Mouse (Mus musculus) limb, embryonic 13.5 days (tissue): ENCODE measurements around the gene Ranbp3l. TPM values are rescaled to one million over a fixed set of nuclear protein-coding genes. Genes with fewer than 3 reads are reported as not detected.

Source experiments
- ATAC-seq: fragments of 200-750 bp; cut with Nextera tagmentation; 2 replicates; pipeline ENCODE4 v1.8.0; 2017; ENCODE audit warnings: low read depth, moderate number of reproducible peaks, moderate TSS enrichment; ENCODE audit not compliant: low FRiP score
- H3K27ac ChIP-seq: fragments of 300-500 bp; sonication (generic); 2 replicates; pipeline ENCODE4 v1.5.1; 2015; ENCODE audit warnings: inconsistent platforms, mild to moderate bottlenecking, moderate library complexity
- H3K27me3 ChIP-seq: fragments of 300-500 bp; sonication (generic); 2 replicates; pipeline ENCODE4 v1.6.1; 2015; ENCODE audit warnings: mild to moderate bottlenecking, inconsistent platforms
- H3K36me3 ChIP-seq: fragments of 300-500 bp; sonication (generic); 2 replicates; pipeline ENCODE4 v1.6.1; 2015; ENCODE audit warnings: inconsistent platforms, mild to moderate bottlenecking, moderate library complexity
- H3K4me1 ChIP-seq: fragments of 300-500 bp; sonication (generic); 2 replicates; pipeline ENCODE4 v1.6.1; 2015; ENCODE audit warnings: inconsistent platforms
- H3K4me2 ChIP-seq: fragments of 300-500 bp; sonication (generic); replicated peaks from 2 replicates; pipeline ENCODE4 v1.6.1; 2015; ENCODE audit warnings: inconsistent platforms, mild to moderate bottlenecking, moderate library complexity
- H3K4me3 ChIP-seq: fragments of 300-500 bp; sonication (generic); 2 replicates; pipeline ENCODE4 v1.5.1; 2015; ENCODE audit warnings: moderate library complexity, mild to moderate bottlenecking, inconsistent platforms
- H3K9ac ChIP-seq: fragments of 300-500 bp; sonication (generic); 2 replicates; pipeline ENCODE4 v1.6.1; 2015; ENCODE audit warnings: mild to moderate bottlenecking, inconsistent platforms
- H3K9me3 ChIP-seq: fragments of 300-500 bp; sonication (generic); 2 replicates; pipeline ENCODE4 v1.6.1; 2016; ENCODE audit warnings: inconsistent platforms
- WGBS: fragments of 180-500 bp; shearing (Covaris S2); methylation state at CpG from one replicate; pipeline ENCODE4 v1.1.7; 2015; 5-methylcytosine and 5-hydroxymethylcytosine counted together
- polyA plus RNA-seq: library from polyadenylated mRNA; unstranded; fragments of >200 nt; fragmentation: Nextera tagmentation; extraction: Ambion mirVana; gene quantifications from 2 replicates; pipeline ENCODE4 v1.2.1, GENCODE M21; 2015

Gene Ranbp3l
- polyA plus RNA-seq, 1 experiment from 2014 or later: 0.41 TPM

DNA sequence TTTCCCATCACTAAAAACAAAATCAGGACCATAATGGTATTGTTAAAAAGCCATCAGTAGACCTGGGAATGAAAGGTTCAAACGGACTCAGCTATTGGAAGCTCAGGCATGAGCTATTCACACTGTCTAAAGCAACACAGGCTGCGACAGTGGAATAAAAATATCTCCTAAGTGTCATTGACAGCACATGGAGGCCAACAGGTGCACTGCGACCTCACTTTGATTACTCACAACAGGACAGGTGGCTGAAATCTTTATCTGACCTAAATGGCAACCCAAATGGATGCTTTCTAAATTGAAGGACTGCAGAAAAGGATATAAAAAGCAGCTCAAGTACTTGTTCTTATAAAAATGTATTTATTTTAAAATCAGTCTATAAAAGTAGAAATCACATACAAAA lies 143.9 kb downstream of the Ranbp3l start:
- 83% methylated on average over 3 of the region's 3 CpGs for WGBS
- Histone ChIP-seq H3K4me1 (no peaks in the 10 kb centered on the region), H3K36me3 (peaks cover 70% of the 10 kb centered on the region), H3K4me3 (no peak overlapping the region), H3K27me3 (no peaks in the 10 kb centered on the region), H3K27ac (no peak overlapping the region), H3K9ac (no peak overlapping the region), H3K9me3 (no peaks in the 10 kb centered on the region), H3K4me2 (no peak overlapping the region)
- no peak for ATAC-seq

DNA sequence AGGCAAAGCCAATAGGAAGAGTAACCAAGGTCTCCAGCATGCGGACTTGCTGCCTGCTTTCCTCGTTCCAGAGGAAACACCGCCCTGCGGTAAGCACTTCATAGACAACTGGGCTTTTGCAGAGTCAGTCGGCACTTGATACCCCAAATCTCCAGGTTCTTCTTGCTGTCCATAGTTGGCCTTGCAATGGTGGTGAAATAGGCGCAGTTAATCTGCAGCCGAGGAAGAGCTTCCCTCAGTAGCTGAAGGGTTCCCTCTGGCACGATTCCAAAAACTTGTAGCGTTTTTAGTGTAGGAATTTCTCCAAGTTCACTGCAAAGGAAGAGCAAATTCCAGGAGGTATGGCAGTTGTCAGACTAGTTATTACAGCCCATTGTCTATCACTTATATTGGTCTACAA lies 145.8 kb downstream of the Ranbp3l start:
- H3K9me3 ChIP-seq: no peaks in the 10 kb centered on the region
- H3K27ac ChIP-seq: no peak overlapping the region
- peaks cover 74% of the 10 kb centered on the region for H3K36me3 ChIP-seq
- no peaks in the 10 kb centered on the region for H3K4me1 ChIP-seq
- no peak for ATAC-seq
- 78% methylated on average over 9 of the region's 9 CpGs for WGBS
- H3K4me3 ChIP-seq: no peak overlapping the region
- H3K27me3 ChIP-seq: no peaks in the 10 kb centered on the region
- H3K9ac ChIP-seq: no peak overlapping the region
- H3K4me2 ChIP-seq: no peak overlapping the region

DNA sequence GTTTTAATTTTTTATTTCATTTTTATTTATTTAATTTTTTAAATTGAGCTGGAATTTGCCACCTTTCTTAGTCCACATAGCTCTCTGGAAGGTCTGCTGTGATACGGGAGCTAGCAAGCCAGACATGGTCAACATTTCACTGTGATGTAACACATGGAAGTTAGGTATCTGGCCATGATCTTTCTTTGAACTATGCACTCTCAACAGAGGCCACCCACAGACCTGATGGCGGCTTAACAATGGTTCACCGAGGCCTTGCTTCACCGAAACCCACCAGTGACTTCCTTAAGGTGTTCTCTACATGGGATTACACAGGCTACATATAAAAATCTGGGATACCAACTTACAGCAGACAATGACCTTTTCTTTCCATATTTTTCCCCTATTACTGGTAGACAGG lies 146.4 kb downstream of the Ranbp3l start:
- H3K4me3 ChIP-seq: no peak overlapping the region
- H3K27ac ChIP-seq: no peak overlapping the region
- no peak overlapping the region for H3K9ac ChIP-seq
- no peaks in the 10 kb centered on the region for H3K9me3 ChIP-seq
- no peaks in the 10 kb centered on the region for H3K27me3 ChIP-seq
- WGBS: 83% methylated on average over 4 of the region's 4 CpGs
- no peak for ATAC-seq
- H3K4me2 ChIP-seq: no peak overlapping the region
- no peaks in the 10 kb centered on the region for H3K4me1 ChIP-seq
- peaks cover 80% of the 10 kb centered on the region for H3K36me3 ChIP-seq

DNA sequence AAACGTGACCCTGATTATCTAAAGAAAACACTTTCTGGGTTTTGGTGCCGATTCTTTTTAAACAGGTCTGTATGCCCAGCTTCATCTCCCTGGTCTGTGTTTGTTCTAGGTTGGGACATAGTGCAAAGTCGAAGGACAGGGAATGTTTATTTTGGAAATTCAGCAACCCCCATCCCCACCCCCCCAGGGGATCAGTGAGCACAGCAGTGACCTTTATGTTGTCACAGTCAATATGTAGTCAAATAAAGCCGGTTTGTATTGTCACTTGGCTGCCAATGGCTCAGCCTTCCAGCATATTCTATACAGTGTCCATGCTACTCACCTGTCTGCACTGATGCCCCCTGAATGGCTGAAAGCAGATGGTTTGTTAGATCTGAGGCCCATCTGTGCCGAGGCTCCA lies 146.8 kb downstream of the Ranbp3l start:
- no peak for ATAC-seq
- no peaks in the 10 kb centered on the region for H3K27me3 ChIP-seq
- no peak overlapping the region for H3K4me3 ChIP-seq
- WGBS: 81% methylated on average over 5 of the region's 5 CpGs
- no peak overlapping the region for H3K9ac ChIP-seq
- H3K4me2 ChIP-seq: no peak overlapping the region
- peaks cover 85% of the 10 kb centered on the region for H3K36me3 ChIP-seq
- H3K9me3 ChIP-seq: no peaks in the 10 kb centered on the region
- no peaks in the 10 kb centered on the region for H3K4me1 ChIP-seq
- no peak overlapping the region for H3K27ac ChIP-seq

Other genes with a start within 250 kb of the Ranbp3l start
- 25.4 and 27.9 TPM in 2 replicates for gene Nadk2, start 103.3 kb downstream of the Ranbp3l start, polyA plus RNA-seq
- gene Lmbrd2, start 172.6 kb downstream of the Ranbp3l start, polyA plus RNA-seq: 2.5 and 2.8 TPM in 2 replicates
- 99.9 and 107 TPM in 2 replicates for gene Skp2, start 187.5 kb downstream of the Ranbp3l start, polyA plus RNA-seq